Mouse (Mus musculus): ENCODE measurements around the gene Tbl1xr1. TPM values are rescaled to one million over a fixed set of nuclear protein-coding genes. Genes with fewer than 3 reads are reported as not detected.

The Tbl1xr1 gene
- 9.6 and 11.6 TPM in 2 replicates for polyA plus RNA-seq (2015; fragmentation: Nextera tagmentation; extraction: Ambion mirVana)

DNA sequence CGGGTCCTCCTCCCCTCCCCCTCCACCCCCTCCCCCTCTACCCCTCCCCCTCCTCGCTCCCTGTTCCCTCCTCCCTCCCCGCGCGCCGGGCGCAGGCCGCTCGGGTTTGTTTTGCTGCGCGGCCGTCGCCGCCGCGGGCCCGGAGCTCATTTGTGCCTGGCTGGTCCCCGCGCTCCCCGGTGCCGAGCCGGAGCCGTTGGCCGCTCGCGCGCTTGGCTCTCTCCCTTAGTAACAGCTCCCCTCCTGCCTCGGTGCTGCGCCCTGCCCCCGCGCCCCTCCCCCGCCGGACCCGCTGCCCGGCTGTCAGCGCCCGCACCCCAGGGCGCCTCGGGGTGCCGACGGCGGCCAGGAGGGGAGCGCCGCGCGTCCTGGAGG lies at the start of gene Tbl1xr1:
Gene Tbl1xr1, plus strand, starts transcription at position 92 of the 375 bp plus-strand sequence.

